Mouse (Mus musculus): ENCODE results near the gene Csnk1g1. TPM values are rescaled to one million over a fixed set of nuclear protein-coding genes. Genes with fewer than 3 reads are reported as not detected.

Gene Csnk1g1
- polyA plus RNA-seq, 1 experiment: 6.8 TPM

- TF ChIP-seq POLR2AphosphoS2 (IDR thresholded peaks at IDR 0.05; ENCODE audit: insufficient read length, low read depth) (no peak), SRF (IDR thresholded peaks at IDR 0.05; ENCODE audit: control insufficient read depth, insufficient read length, low read depth) (no peak), USF1 (IDR thresholded peaks at IDR 0.05; ENCODE audit: low read depth) (no peak), MAX (IDR thresholded peaks at IDR 0.05; ENCODE audit: low read depth) (no peak), TCF3 (IDR thresholded peaks at IDR 0.05; ENCODE audit: insufficient read length, low read depth) (no peak), CEBPB (IDR thresholded peaks at IDR 0.05; ENCODE audit: insufficient read depth, poor library complexity, severe bottlenecking) (no peak), MYOG (IDR thresholded peaks at IDR 0.05; ENCODE audit: control insufficient read depth in 1 of 3, insufficient read depth in 1 of 3, insufficient read length in 2 of 3, low read depth in 2 of 3) (no peak), E2F4 (IDR thresholded peaks at IDR 0.05; ENCODE audit: insufficient read depth) (no peak), MYOD1 (IDR thresholded peaks at IDR 0.05; ENCODE audit: control insufficient read depth in 1 of 3, insufficient read length in 2 of 3, low read depth in 2 of 3) (no peak), REST (IDR thresholded peaks at IDR 0.05; ENCODE audit: insufficient read depth, insufficient read length) (no peak), TCF12 (IDR thresholded peaks at IDR 0.05; ENCODE audit: insufficient read depth, poor library complexity, severe bottlenecking) (no peak), POLR2A (IDR thresholded peaks at IDR 0.05; ENCODE audit: insufficient read length, low read depth) (no peak)
- Histone ChIP-seq H3K4me2 (ENCODE audit: low read depth) (peak overlapping the region; percentile 83), H3K4me3 (peak overlapping the region; percentile 90), H3K79me2 (ENCODE audit: control insufficient read depth, insufficient read depth) (peaks cover 56% of the 10 kb centered on the region), H3K27me3 (ENCODE audit: control insufficient read depth, insufficient read depth, insufficient read length) (no peaks in the 10 kb centered on the region), H3ac (ENCODE audit: control insufficient read depth, insufficient read length) (peak overlapping the region; percentile 10), H3K36me3 (ENCODE audit: control insufficient read depth, insufficient read depth) (peaks cover 3% of the 10 kb centered on the region)
Observed at GRCm38 (mm10) chr9:65909837-65910236, 1.1 kb downstream of the Csnk1g1 start.

DNA sequence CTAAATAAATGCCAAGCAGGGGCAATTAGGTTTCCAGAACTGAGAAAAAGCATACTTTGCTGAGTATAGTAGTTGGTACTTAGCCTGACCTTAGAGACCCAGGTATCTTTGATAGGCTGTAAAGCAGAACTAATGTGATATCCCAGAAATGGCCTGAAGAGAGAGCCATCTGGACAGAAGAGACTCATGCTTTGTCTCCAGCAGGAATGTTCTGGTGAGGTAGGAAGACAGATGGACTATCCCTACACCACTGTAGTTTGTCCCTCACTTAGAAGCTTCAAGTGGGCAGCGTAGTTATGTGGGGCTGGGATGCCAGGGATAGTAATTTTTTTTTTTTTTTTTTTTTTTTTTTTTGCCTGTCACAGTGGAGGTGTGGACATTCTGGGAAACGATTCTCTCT is 5.3 kb downstream of the Csnk1g1 start:
- no peak overlapping the region for H3ac ChIP-seq (ENCODE audit: control insufficient read depth, insufficient read length)
- H3K27me3 ChIP-seq (ENCODE audit: control insufficient read depth, insufficient read depth, insufficient read length): no peaks in the 10 kb centered on the region
- TF ChIP-seq TCF12 (IDR thresholded peaks at IDR 0.05; ENCODE audit: insufficient read depth, poor library complexity, severe bottlenecking): no peak
- no peak for TF ChIP-seq POLR2AphosphoS2 (IDR thresholded peaks at IDR 0.05; ENCODE audit: insufficient read length, low read depth)
- no peak for TF ChIP-seq TCF3 (IDR thresholded peaks at IDR 0.05; ENCODE audit: insufficient read length, low read depth)
- TF ChIP-seq MAX (IDR thresholded peaks at IDR 0.05; ENCODE audit: low read depth): no peak
- no peak for TF ChIP-seq SRF (IDR thresholded peaks at IDR 0.05; ENCODE audit: control insufficient read depth, insufficient read length, low read depth)
- no peak for TF ChIP-seq USF1 (IDR thresholded peaks at IDR 0.05; ENCODE audit: low read depth)
- TF ChIP-seq REST (IDR thresholded peaks at IDR 0.05; ENCODE audit: insufficient read depth, insufficient read length): no peak
- no peak for TF ChIP-seq POLR2A (IDR thresholded peaks at IDR 0.05; ENCODE audit: insufficient read length, low read depth)
- TF ChIP-seq CEBPB (IDR thresholded peaks at IDR 0.05; ENCODE audit: insufficient read depth, poor library complexity, severe bottlenecking): no peak
- TF ChIP-seq MYOG (IDR thresholded peaks at IDR 0.05; ENCODE audit: control insufficient read depth in 1 of 3, insufficient read depth in 1 of 3, insufficient read length in 2 of 3, low read depth in 2 of 3): no peak
- TF ChIP-seq E2F4 (IDR thresholded peaks at IDR 0.05; ENCODE audit: insufficient read depth): no peak
- no peak for TF ChIP-seq MYOD1 (IDR thresholded peaks at IDR 0.05; ENCODE audit: control insufficient read depth in 1 of 3, insufficient read length in 2 of 3, low read depth in 2 of 3)
- H3K4me3 ChIP-seq: no peak overlapping the region
- peaks cover 3% of the 10 kb centered on the region for H3K36me3 ChIP-seq (ENCODE audit: control insufficient read depth, insufficient read depth)
- H3K4me2 ChIP-seq (ENCODE audit: low read depth): no peak overlapping the region
- H3K79me2 ChIP-seq (ENCODE audit: control insufficient read depth, insufficient read depth): peaks cover 95% of the 10 kb centered on the region

- no peaks in the 10 kb centered on the region for H3K36me3 ChIP-seq (ENCODE audit: control insufficient read depth, insufficient read depth)
- no peak overlapping the region for H3ac ChIP-seq (ENCODE audit: control insufficient read depth, insufficient read length)
- no peak for TF ChIP-seq POLR2A (IDR thresholded peaks at IDR 0.05; ENCODE audit: insufficient read length, low read depth)
- TF ChIP-seq TCF3 (IDR thresholded peaks at IDR 0.05; ENCODE audit: insufficient read length, low read depth): no peak
- TF ChIP-seq USF1 (IDR thresholded peaks at IDR 0.05; ENCODE audit: low read depth): no peak
- TF ChIP-seq MAX (IDR thresholded peaks at IDR 0.05; ENCODE audit: low read depth): no peak
- TF ChIP-seq REST (IDR thresholded peaks at IDR 0.05; ENCODE audit: insufficient read depth, insufficient read length): no peak
- no peak for TF ChIP-seq POLR2AphosphoS2 (IDR thresholded peaks at IDR 0.05; ENCODE audit: insufficient read length, low read depth)
- H3K27me3 ChIP-seq (ENCODE audit: control insufficient read depth, insufficient read depth, insufficient read length): no peaks in the 10 kb centered on the region
- H3K4me2 ChIP-seq (ENCODE audit: low read depth): no peak overlapping the region
- H3K79me2 ChIP-seq (ENCODE audit: control insufficient read depth, insufficient read depth): peaks cover 93% of the 10 kb centered on the region
- H3K4me3 ChIP-seq: no peak overlapping the region
Observed at GRCm38 (mm10) chr9:65917015-65917414, 8.3 kb downstream of the Csnk1g1 start.

- Histone ChIP-seq H3K27me3 (ENCODE audit: control insufficient read depth, insufficient read depth, insufficient read length) (no peaks in the 10 kb centered on the region), H3K4me2 (ENCODE audit: low read depth) (no peak overlapping the region), H3K4me3 (no peak overlapping the region), H3K79me2 (ENCODE audit: control insufficient read depth, insufficient read depth) (peaks cover 74% of the 10 kb centered on the region), H3ac (ENCODE audit: control insufficient read depth, insufficient read length) (no peak overlapping the region), H3K36me3 (ENCODE audit: control insufficient read depth, insufficient read depth) (no peaks in the 10 kb centered on the region)
- no peak for TF ChIP-seq TCF12 (IDR thresholded peaks at IDR 0.05; ENCODE audit: insufficient read depth, poor library complexity, severe bottlenecking)
- TF ChIP-seq MAX (IDR thresholded peaks at IDR 0.05; ENCODE audit: low read depth): no peak
- TF ChIP-seq USF1 (IDR thresholded peaks at IDR 0.05; ENCODE audit: low read depth): no peak
- TF ChIP-seq MYOG (IDR thresholded peaks at IDR 0.05; ENCODE audit: control insufficient read depth in 1 of 3, insufficient read depth in 1 of 3, insufficient read length in 2 of 3, low read depth in 2 of 3): no peak
- no peak for TF ChIP-seq POLR2AphosphoS2 (IDR thresholded peaks at IDR 0.05; ENCODE audit: insufficient read length, low read depth)
- TF ChIP-seq E2F4 (IDR thresholded peaks at IDR 0.05; ENCODE audit: insufficient read depth): no peak
- no peak for TF ChIP-seq TCF3 (IDR thresholded peaks at IDR 0.05; ENCODE audit: insufficient read length, low read depth)
- TF ChIP-seq CEBPB (IDR thresholded peaks at IDR 0.05; ENCODE audit: insufficient read depth, poor library complexity, severe bottlenecking): no peak
- no peak for TF ChIP-seq POLR2A (IDR thresholded peaks at IDR 0.05; ENCODE audit: insufficient read length, low read depth)
- no peak for TF ChIP-seq MYOD1 (IDR thresholded peaks at IDR 0.05; ENCODE audit: control insufficient read depth in 1 of 3, insufficient read length in 2 of 3, low read depth in 2 of 3)
- TF ChIP-seq REST (IDR thresholded peaks at IDR 0.05; ENCODE audit: insufficient read depth, insufficient read length): no peak
Observed at GRCm38 (mm10) chr9:65928456-65928855, 19.7 kb downstream of the Csnk1g1 start.

DNA sequence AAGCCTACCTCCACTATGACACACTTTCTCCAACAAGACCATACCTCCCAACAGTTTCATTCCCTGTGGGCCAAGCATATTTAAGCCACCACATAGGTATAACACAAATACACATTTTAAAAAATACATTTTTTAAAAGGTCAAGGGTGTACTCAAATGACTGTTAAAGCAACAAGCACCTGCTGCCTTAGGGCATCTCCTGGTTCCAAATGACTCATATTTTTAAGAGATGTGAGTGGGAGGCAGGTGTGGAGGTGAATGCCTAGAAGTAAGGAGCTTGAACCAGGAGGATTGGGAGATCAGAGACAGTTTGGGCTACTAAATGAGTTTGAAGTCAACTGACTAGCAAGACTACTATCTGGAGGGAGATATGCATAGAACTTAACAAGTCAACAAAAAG is 21.1 kb downstream of the Csnk1g1 start:
- peaks cover 83% of the 10 kb centered on the region for H3K79me2 ChIP-seq (ENCODE audit: control insufficient read depth, insufficient read depth)
- no peak overlapping the region for H3ac ChIP-seq (ENCODE audit: control insufficient read depth, insufficient read length)
- no peaks in the 10 kb centered on the region for H3K27me3 ChIP-seq (ENCODE audit: control insufficient read depth, insufficient read depth, insufficient read length)
- H3K36me3 ChIP-seq (ENCODE audit: control insufficient read depth, insufficient read depth): no peaks in the 10 kb centered on the region
- no peak overlapping the region for H3K4me3 ChIP-seq
- no peak for TF ChIP-seq MAX (IDR thresholded peaks at IDR 0.05; ENCODE audit: low read depth)
- no peak for TF ChIP-seq E2F4 (IDR thresholded peaks at IDR 0.05; ENCODE audit: insufficient read depth)
- no peak for TF ChIP-seq TCF12 (IDR thresholded peaks at IDR 0.05; ENCODE audit: insufficient read depth, poor library complexity, severe bottlenecking)
- TF ChIP-seq REST (IDR thresholded peaks at IDR 0.05; ENCODE audit: insufficient read depth, insufficient read length): no peak
- TF ChIP-seq CEBPB (IDR thresholded peaks at IDR 0.05; ENCODE audit: insufficient read depth, poor library complexity, severe bottlenecking): no peak
- TF ChIP-seq POLR2AphosphoS2 (IDR thresholded peaks at IDR 0.05; ENCODE audit: insufficient read length, low read depth): no peak
- no peak for TF ChIP-seq MYOG (IDR thresholded peaks at IDR 0.05; ENCODE audit: control insufficient read depth in 1 of 3, insufficient read depth in 1 of 3, insufficient read length in 2 of 3, low read depth in 2 of 3)
- no peak for TF ChIP-seq POLR2A (IDR thresholded peaks at IDR 0.05; ENCODE audit: insufficient read length, low read depth)
- no peak for TF ChIP-seq MYOD1 (IDR thresholded peaks at IDR 0.05; ENCODE audit: control insufficient read depth in 1 of 3, insufficient read length in 2 of 3, low read depth in 2 of 3)
- no peak for TF ChIP-seq TCF3 (IDR thresholded peaks at IDR 0.05; ENCODE audit: insufficient read length, low read depth)
- TF ChIP-seq SRF (IDR thresholded peaks at IDR 0.05; ENCODE audit: control insufficient read depth, insufficient read length, low read depth): no peak
- no peak for TF ChIP-seq USF1 (IDR thresholded peaks at IDR 0.05; ENCODE audit: low read depth)
- H3K4me2 ChIP-seq (ENCODE audit: low read depth): no peak overlapping the region

Data from myocyte (in vitro differentiated cells).